Mouse (Mus musculus) brain, embryonic 14.5 days (tissue): ENCODE data around the gene Clcn2. TPM values are rescaled to one million over a fixed set of nuclear protein-coding genes. Genes with fewer than 3 reads are reported as not detected.
"Not testable (repeated sequence)": the region's sequence is repeated elsewhere in the genome, so short reads cannot be mapped to it uniquely, and the experiment has no call there.

Experiments
- DNase-seq: peaks from one replicate; pipeline ENCODE4 v3.0.0-alpha.2; 2011; ENCODE audit warnings: low read depth
- CTCF ChIP-seq: fragments of 200-500 bp; IDR thresholded peaks from 2 replicates; pipeline ENCODE4 v1.5.1; 2012; ENCODE audit warnings: inconsistent platforms, mild to moderate bottlenecking, moderate library complexity, borderline replicate concordance; ENCODE audit not compliant: insufficient read depth, insufficient read length; ENCODE audit errors: extremely low read depth
- POLR2A ChIP-seq: fragments of 200-500 bp; IDR thresholded peaks from 2 replicates; pipeline ENCODE4 v1.6.1; 2012; ENCODE audit warnings: mild to moderate bottlenecking, inconsistent platforms, borderline replicate concordance; ENCODE audit not compliant: poor library complexity, insufficient read depth, insufficient read length, severe bottlenecking; ENCODE audit errors: extremely low read depth
- polyA plus RNA-seq: library from polyadenylated mRNA; depleted of rRNA; stranded (reverse); fragments of >200 nt; gene quantifications from 2 replicates; pipeline ENCODE4 v1.2.3, GENCODE M21; 2012; rRNA removed

The Clcn2 gene
- polyA plus RNA-seq, 1 experiment = 80.4 TPM

- no peak for DNase-seq
- TF ChIP-seq POLR2A (no peak), CTCF (no peak)
These were observed 47.3 kb downstream of the Clcn2 start for GRCm38 (mm10) chr16:20670291-20670690.

- not testable (repeated sequence) for DNase-seq
These were observed 49.5 kb downstream of the Clcn2 start, which contains the start of gene Eif4g1 for GRCm38 (mm10) chr16:20668013-20668412. Gene Eif4g1, plus strand, starts transcription at chr16:20668313.

GRCm38 (mm10) chr16:20657661-20658060 lies 59.9 kb downstream of the Clcn2 start:
- TF ChIP-seq CTCF (no peak), POLR2A (no peak)

GRCm38 (mm10) chr16:20653315-20653714 lies 64.2 kb downstream of the Clcn2 start:
- TF ChIP-seq CTCF (no peak), POLR2A (no peak)
- no peak for DNase-seq

More at GRCm38 (mm10) chr16:20657661-20658060, 59.9 kb downstream of the Clcn2 start:
- DNase-seq = no peak

Other genes with a start within 250 kb of the Clcn2 start
- gene Eif2b5, start 218.9 kb downstream of the Clcn2 start, polyA plus RNA-seq = 56.7 and 61.0 TPM in 2 replicates
- gene Dvl3, start 200.8 kb downstream of the Clcn2 start, polyA plus RNA-seq = 63.6 and 109 TPM in 2 replicates
- 1,266 and 1,281 TPM in 2 replicates for gene Ap2m1, start 182.3 kb downstream of the Clcn2 start, polyA plus RNA-seq
- 67.5 TPM in 2 replicates for gene Abcf3, start 169.2 kb downstream of the Clcn2 start, polyA plus RNA-seq
- gene Vwa5b2, start 128.3 kb downstream of the Clcn2 start, polyA plus RNA-seq = 28.2 and 44.7 TPM in 2 replicates
- 9.2 and 16.4 TPM in 2 replicates for gene Eef1akmt4, start 106.2 kb downstream of the Clcn2 start, polyA plus RNA-seq
- not detected in 2 replicates for gene Gm49333, start 106.1 kb downstream of the Clcn2 start, polyA plus RNA-seq
- 30.5 and 31.6 TPM in 2 replicates for gene Alg3, start 106.0 kb downstream of the Clcn2 start, polyA plus RNA-seq
- 82.1 and 103 TPM in 2 replicates for gene Camk2n2, start 96.5 kb downstream of the Clcn2 start, polyA plus RNA-seq
- 27.3 and 27.7 TPM in 2 replicates for gene Ece2, start 87.9 kb downstream of the Clcn2 start, polyA plus RNA-seq
- gene Psmd2, start 66.1 kb downstream of the Clcn2 start, polyA plus RNA-seq = 215 and 226 TPM in 2 replicates
- 231 and 269 TPM in 2 replicates for gene Eif4g1, start 49.4 kb downstream of the Clcn2 start, polyA plus RNA-seq
- gene Fam131a, start 24.5 kb downstream of the Clcn2 start, polyA plus RNA-seq = 53.5 and 74.8 TPM in 2 replicates
- gene Polr2h, start 81 bp downstream of the Clcn2 start, polyA plus RNA-seq = 51.9 and 66.5 TPM in 2 replicates
- gene Chrd, start 15.4 kb upstream of the Clcn2 start, polyA plus RNA-seq = 24.6 and 30.0 TPM in 2 replicates
- gene Thpo, start 16.8 kb upstream of the Clcn2 start, polyA plus RNA-seq = 2.8 and 3.6 TPM in 2 replicates